Mouse (Mus musculus): ENCODE measurements around the gene Cpd. TPM values are rescaled to one million over a fixed set of nuclear protein-coding genes. Genes with fewer than 3 reads are reported as not detected.
"Not testable (repeated sequence)": the region's sequence is repeated elsewhere in the genome, so short reads cannot be mapped to it uniquely, and the experiment has no call there.

Gene Cpd
- polyA plus RNA-seq, 1 experiment: 51.9 TPM

GRCm38 (mm10) chr11:76824238-76824884 lies 22.5 kb downstream of the Cpd start:
- TF ChIP-seq POLR2A (IDR thresholded peaks at IDR 0.05; ENCODE audit: borderline replicate concordance, low read depth, low read length) (no peak), CTCF (IDR thresholded peaks at IDR 0.05; ENCODE audit: low read depth, low read length) (no peak)
- no peak overlapping the region for H3K27ac ChIP-seq (ENCODE audit: insufficient read depth, low read depth, low read length)
- H3K4me1 ChIP-seq (ENCODE audit: control insufficient read depth, insufficient read depth, low read length): peaks cover 4% of the 10 kb centered on the region; the same call in 1 of the 2 replicates
- H3K4me3 ChIP-seq (ENCODE audit: insufficient read depth, low read length): no peak overlapping the region

GRCm38 (mm10) chr11:76823641-76824040 lies 23.2 kb downstream of the Cpd start:
- peaks cover 4% of the 10 kb centered on the region; the same call in 1 of the 2 replicates for H3K4me1 ChIP-seq (ENCODE audit: control insufficient read depth, insufficient read depth, low read length)
- no peak overlapping the region for H3K4me3 ChIP-seq (ENCODE audit: insufficient read depth, low read length)
- TF ChIP-seq POLR2A (IDR thresholded peaks at IDR 0.05; ENCODE audit: borderline replicate concordance, low read depth, low read length): no peak
- TF ChIP-seq CTCF (IDR thresholded peaks at IDR 0.05; ENCODE audit: low read depth, low read length): no peak
- H3K27ac ChIP-seq (ENCODE audit: insufficient read depth, low read depth, low read length): no peak overlapping the region

GRCm38 (mm10) chr11:76821353-76821752 lies 25.5 kb downstream of the Cpd start:
- Histone ChIP-seq H3K4me1 (ENCODE audit: control insufficient read depth, insufficient read depth, low read length) (peaks cover 4% of the 10 kb centered on the region; the same call in 1 of the 2 replicates), H3K27ac (ENCODE audit: insufficient read depth, low read depth, low read length) (no peak overlapping the region), H3K4me3 (ENCODE audit: insufficient read depth, low read length) (no peak overlapping the region)
- TF ChIP-seq CTCF (IDR thresholded peaks at IDR 0.05; ENCODE audit: low read depth, low read length) (no peak), POLR2A (IDR thresholded peaks at IDR 0.05; ENCODE audit: borderline replicate concordance, low read depth, low read length) (no peak)

GRCm38 (mm10) chr11:76817664-76818063 lies 29.2 kb downstream of the Cpd start:
- TF ChIP-seq CTCF (IDR thresholded peaks at IDR 0.05; ENCODE audit: low read depth, low read length) (no peak), POLR2A (IDR thresholded peaks at IDR 0.05; ENCODE audit: borderline replicate concordance, low read depth, low read length) (no peak)
- H3K27ac ChIP-seq (ENCODE audit: insufficient read depth, low read depth, low read length): no peak overlapping the region
- no peaks in the 10 kb centered on the region for H3K4me1 ChIP-seq (ENCODE audit: control insufficient read depth, insufficient read depth, low read length)
- no peak overlapping the region for H3K4me3 ChIP-seq (ENCODE audit: insufficient read depth, low read length)

GRCm38 (mm10) chr11:76810706-76811495 lies 35.9 kb downstream of the Cpd start:
- Histone ChIP-seq H3K27ac (ENCODE audit: insufficient read depth, low read depth, low read length) (no peak overlapping the region), H3K4me1 (ENCODE audit: control insufficient read depth, insufficient read depth, low read length) (no peaks in the 10 kb centered on the region), H3K4me3 (ENCODE audit: insufficient read depth, low read length) (no peak overlapping the region)
- no peak for TF ChIP-seq POLR2A (IDR thresholded peaks at IDR 0.05; ENCODE audit: borderline replicate concordance, low read depth, low read length)
- no peak for TF ChIP-seq CTCF (IDR thresholded peaks at IDR 0.05; ENCODE audit: low read depth, low read length)

- H3K4me1 ChIP-seq (ENCODE audit: control insufficient read depth, insufficient read depth, low read length): no peaks in the 10 kb centered on the region
Measured at GRCm38 (mm10) chr11:76809450-76809849, 37.4 kb downstream of the Cpd start.

GRCm38 (mm10) chr11:76808550-76808949 lies 38.3 kb downstream of the Cpd start:
- Histone ChIP-seq H3K4me1 (ENCODE audit: control insufficient read depth, insufficient read depth, low read length) (no peaks in the 10 kb centered on the region), H3K4me3 (ENCODE audit: insufficient read depth, low read length) (no peak overlapping the region), H3K27ac (ENCODE audit: insufficient read depth, low read depth, low read length) (no peak overlapping the region)
- TF ChIP-seq POLR2A (IDR thresholded peaks at IDR 0.05; ENCODE audit: borderline replicate concordance, low read depth, low read length) (no peak), CTCF (IDR thresholded peaks at IDR 0.05; ENCODE audit: low read depth, low read length) (no peak)

More at GRCm38 (mm10) chr11:76809450-76809849, 37.4 kb downstream of the Cpd start:
- TF ChIP-seq CTCF (IDR thresholded peaks at IDR 0.05; ENCODE audit: low read depth, low read length): no peak
- no peak for TF ChIP-seq POLR2A (IDR thresholded peaks at IDR 0.05; ENCODE audit: borderline replicate concordance, low read depth, low read length)
- no peak overlapping the region for H3K4me3 ChIP-seq (ENCODE audit: insufficient read depth, low read length)
- no peak overlapping the region for H3K27ac ChIP-seq (ENCODE audit: insufficient read depth, low read depth, low read length)

GRCm38 (mm10) chr11:76807007-76807679 lies 39.7 kb downstream of the Cpd start:
- TF ChIP-seq POLR2A (IDR thresholded peaks at IDR 0.05; ENCODE audit: borderline replicate concordance, low read depth, low read length) (no peak), CTCF (IDR thresholded peaks at IDR 0.05; ENCODE audit: low read depth, low read length) (no peak)
- H3K4me3 ChIP-seq (ENCODE audit: insufficient read depth, low read length): no peak overlapping the region
- no peak overlapping the region for H3K27ac ChIP-seq (ENCODE audit: insufficient read depth, low read depth, low read length)
- H3K4me1 ChIP-seq (ENCODE audit: control insufficient read depth, insufficient read depth, low read length): no peaks in the 10 kb centered on the region

- H3K27ac ChIP-seq (ENCODE audit: insufficient read depth, low read depth, low read length): no peak overlapping the region
- TF ChIP-seq POLR2A (IDR thresholded peaks at IDR 0.05; ENCODE audit: borderline replicate concordance, low read depth, low read length) (no peak), CTCF (IDR thresholded peaks at IDR 0.05; ENCODE audit: low read depth, low read length) (no peak)
- no peaks in the 10 kb centered on the region for H3K4me1 ChIP-seq (ENCODE audit: control insufficient read depth, insufficient read depth, low read length)
- no peak overlapping the region for H3K4me3 ChIP-seq (ENCODE audit: insufficient read depth, low read length)
Measured at GRCm38 (mm10) chr11:76806026-76806425, 40.8 kb downstream of the Cpd start.

GRCm38 (mm10) chr11:76805072-76805471 lies 41.7 kb downstream of the Cpd start:
- H3K27ac ChIP-seq (ENCODE audit: insufficient read depth, low read depth, low read length); H3K4me1 ChIP-seq (ENCODE audit: control insufficient read depth, insufficient read depth, low read length); H3K4me3 ChIP-seq (ENCODE audit: insufficient read depth, low read length): not testable (repeated sequence)

Measured in bone marrow macrophage, adult 2 months (primary cell).